Mouse (Mus musculus) lung, embryonic 14.5 days (tissue): ENCODE measurements at regions not wholly inside any gene's neighbourhood (a gene's known extent, or its start where the extent isn't known, plus 50 kb on each side); places are given as distances from the start of the nearest gene placed in this dataset.
A peak's percentile ranks its signal among the peaks of the same experiment; 100 is the strongest.

Source experiments
- ATAC-seq: fragments of 200-750 bp; cut with Nextera tagmentation; 2 replicates; pipeline ENCODE4 v1.8.0; 2017; ENCODE audit warnings: mild to moderate bottlenecking, moderate TSS enrichment, moderate library complexity; ENCODE audit not compliant: insufficient read depth
- DNase-seq: peaks from one replicate; pipeline ENCODE4 v3.0.0-alpha.2; 2015
- H3K27ac ChIP-seq: fragments of 300-500 bp; sonication (generic); 2 replicates; pipeline ENCODE4 v1.5.1; 2014; ENCODE audit warnings: low read depth, mild to moderate bottlenecking, moderate library complexity
- H3K27me3 ChIP-seq: fragments of 300-500 bp; sonication (generic); 2 replicates; pipeline ENCODE4 v1.6.1; 2014; ENCODE audit warnings: low read length, control low read depth; ENCODE audit not compliant: insufficient read depth
- H3K36me3 ChIP-seq: fragments of 300-500 bp; sonication (generic); 2 replicates; pipeline ENCODE4 v1.6.1; 2014; ENCODE audit warnings: control low read depth; ENCODE audit not compliant: insufficient read depth
- H3K4me1 ChIP-seq: fragments of 300-500 bp; sonication (generic); 2 replicates; pipeline ENCODE4 v1.6.1; 2014; ENCODE audit warnings: antibody characterized with exemption, control low read depth; ENCODE audit not compliant: insufficient read depth
- H3K4me2 ChIP-seq: fragments of 300-500 bp; sonication (generic); 2 replicates; pipeline ENCODE4 v1.6.1; 2014; ENCODE audit warnings: mild to moderate bottlenecking
- H3K4me3 ChIP-seq: fragments of 300-500 bp; sonication (generic); 2 replicates; pipeline ENCODE4 v1.5.1; 2014; ENCODE audit warnings: low read depth, low read length
- H3K9ac ChIP-seq: fragments of 300-500 bp; sonication (generic); 2 replicates; pipeline ENCODE4 v1.6.1; 2014
- H3K9me3 ChIP-seq: fragments of 300-500 bp; sonication (generic); 2 replicates; pipeline ENCODE4 v1.6.1; 2016; ENCODE audit warnings: low read depth, low read length, control low read depth
- CTCF ChIP-seq: IDR thresholded peaks from 2 replicates; pipeline ENCODE4 v1.5.1; 2016; ENCODE audit warnings: antibody characterized with exemption, low read depth
- WGBS: fragments of 180-500 bp; shearing (Covaris S2); extraction: QIAGEN DNeasy Blood & Tissue Kit; methylation state at CpG from one replicate; pipeline ENCODE4 v1.1.7; 2014; 5-methylcytosine and 5-hydroxymethylcytosine counted together

DNA sequence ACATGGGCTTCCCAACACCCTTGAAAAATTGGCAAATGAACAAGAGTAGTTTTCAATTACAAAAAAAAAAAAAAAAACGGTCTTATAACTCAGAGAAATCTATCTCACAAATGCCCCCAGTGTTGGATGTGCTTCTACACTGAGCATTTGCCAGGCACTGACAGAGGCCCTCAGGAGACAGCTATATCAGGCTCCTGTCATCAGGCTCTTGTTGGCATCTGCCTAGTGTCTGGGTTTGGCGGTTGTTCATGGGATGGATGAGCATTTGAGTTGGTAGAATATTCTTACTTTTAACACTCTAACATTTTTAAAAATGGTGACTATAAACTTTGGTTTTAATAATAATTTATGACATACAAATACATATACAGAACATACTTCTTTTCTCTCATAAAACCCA, 1555.4 kb upstream of the Map3k7 start:
- TF ChIP-seq CTCF = no peak
- ATAC-seq = no peak
- H3K4me3 ChIP-seq = no peak overlapping the region
- H3K4me1 ChIP-seq = no peaks in the 10 kb centered on the region
- no peak overlapping the region for H3K9ac ChIP-seq
- H3K27me3 ChIP-seq = no peaks in the 10 kb centered on the region
- no peaks in the 10 kb centered on the region for H3K36me3 ChIP-seq
- no peaks in the 10 kb centered on the region for H3K9me3 ChIP-seq
- H3K4me2 ChIP-seq = no peak overlapping the region
- no peak for DNase-seq
- 75% methylated on average over 2 of the region's 2 CpGs for whole genome bisulfite sequencing
- H3K27ac ChIP-seq = no peak overlapping the region

GRCm38 (mm10) chr4:30447644-30448043, 1516.3 kb upstream of the Map3k7 start:
- DNase-seq (no peak), ATAC-seq (no peak)
- H3K4me1 ChIP-seq = no peaks in the 10 kb centered on the region
- H3K27ac ChIP-seq = no peak overlapping the region
- WGBS = 44% methylated on average over 6 of the region's 6 CpGs
- H3K36me3 ChIP-seq = no peaks in the 10 kb centered on the region
- no peak for TF ChIP-seq CTCF
- H3K9ac ChIP-seq = no peak overlapping the region
- H3K4me3 ChIP-seq = no peak overlapping the region
- H3K4me2 ChIP-seq = no peak overlapping the region
- H3K27me3 ChIP-seq = no peaks in the 10 kb centered on the region
- H3K9me3 ChIP-seq = no peaks in the 10 kb centered on the region

- WGBS = 20% methylated on average over 1 of the region's 1 CpGs
- Histone ChIP-seq H3K36me3 (no peaks in the 10 kb centered on the region), H3K4me3 (no peak overlapping the region), H3K27me3 (no peaks in the 10 kb centered on the region), H3K4me2 (no peak overlapping the region), H3K4me1 (no peaks in the 10 kb centered on the region), H3K9me3 (no peaks in the 10 kb centered on the region), H3K27ac (no peak overlapping the region), H3K9ac (no peak overlapping the region)
- ATAC-seq (peak; percentile 76; the same call in 1 of the 2 replicates), DNase-seq (peak; percentile 85)
- TF ChIP-seq CTCF = no peak
These were observed 1513.5 kb upstream of the Map3k7 start for GRCm38 (mm10) chr4:30450395-30450794.

GRCm38 (mm10) chr4:30467336-30467933, 1496.5 kb upstream of the Map3k7 start:
- no peaks in the 10 kb centered on the region for H3K27me3 ChIP-seq
- H3K9me3 ChIP-seq = no peaks in the 10 kb centered on the region
- H3K36me3 ChIP-seq = no peaks in the 10 kb centered on the region
- no peak overlapping the region for H3K9ac ChIP-seq
- H3K4me2 ChIP-seq = no peak overlapping the region
- no peak overlapping the region for H3K4me3 ChIP-seq
- H3K4me1 ChIP-seq = no peaks in the 10 kb centered on the region
- no peak overlapping the region for H3K27ac ChIP-seq
- no peak for TF ChIP-seq CTCF
- 71% methylated on average over 4 of the region's 4 CpGs for WGBS
- DNase-seq (no peak), ATAC-seq (no peak)

DNA sequence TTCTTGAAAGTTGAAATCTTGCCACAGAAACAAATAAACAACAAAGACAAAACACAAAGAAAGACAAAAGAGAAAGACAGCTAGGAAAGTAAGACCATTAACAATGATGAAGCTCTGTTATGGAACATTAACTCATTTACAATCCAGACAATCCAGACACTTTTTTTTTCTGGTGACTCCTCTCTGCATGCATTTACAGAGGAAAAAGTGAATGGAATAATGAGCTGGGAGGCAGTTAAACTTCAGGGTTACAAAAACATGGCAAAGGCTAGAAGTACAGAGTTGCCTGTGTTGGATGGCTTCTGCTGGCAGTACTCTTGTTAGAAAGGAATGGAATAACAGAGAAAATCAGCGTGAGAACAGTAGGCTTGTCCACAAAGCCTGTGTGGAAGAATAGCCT, 1487.3 kb upstream of the Map3k7 start:
- no peaks in the 10 kb centered on the region for H3K27me3 ChIP-seq
- H3K9me3 ChIP-seq = no peaks in the 10 kb centered on the region
- no peak overlapping the region for H3K4me3 ChIP-seq
- no peak overlapping the region for H3K9ac ChIP-seq
- H3K36me3 ChIP-seq = no peaks in the 10 kb centered on the region
- H3K27ac ChIP-seq = no peak overlapping the region
- H3K4me1 ChIP-seq = no peaks in the 10 kb centered on the region
- TF ChIP-seq CTCF = no peak
- H3K4me2 ChIP-seq = no peak overlapping the region
- WGBS = 66% methylated on average over 1 of the region's 1 CpGs
- ATAC-seq = no peak
- no peak for DNase-seq

DNA sequence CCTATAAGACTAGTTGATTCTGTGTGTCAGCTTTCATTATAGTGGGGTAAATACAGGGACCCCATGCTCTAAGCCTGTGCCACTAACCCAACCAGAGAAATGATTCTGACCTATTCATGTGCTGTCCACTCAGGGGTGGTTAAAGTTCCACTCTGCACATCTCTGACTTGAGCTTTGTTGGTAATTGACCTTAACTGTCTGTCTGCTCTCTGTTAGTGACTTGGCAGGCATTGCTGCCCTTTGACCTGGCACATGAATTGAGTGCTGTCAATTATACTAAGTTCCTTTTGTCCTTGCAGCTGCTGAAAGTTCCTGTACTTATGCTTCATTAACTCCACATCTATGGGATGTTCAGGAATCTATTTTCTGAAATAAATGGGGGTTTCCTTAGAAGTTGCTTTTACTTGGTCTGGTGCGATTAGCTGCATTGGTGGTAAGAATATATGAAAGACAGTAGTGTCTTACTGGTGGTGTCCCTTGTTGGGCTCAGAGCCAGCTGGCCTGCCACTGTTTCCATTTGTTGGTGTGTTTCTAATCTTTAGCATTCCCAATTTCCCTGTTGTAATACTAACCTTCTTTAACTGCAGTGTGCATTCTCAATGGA, 1463.7 kb upstream of the Map3k7 start:
- no peaks in the 10 kb centered on the region for H3K36me3 ChIP-seq
- no peak overlapping the region for H3K4me2 ChIP-seq
- no peaks in the 10 kb centered on the region for H3K9me3 ChIP-seq
- no peaks in the 10 kb centered on the region for H3K4me1 ChIP-seq
- no peaks in the 10 kb centered on the region for H3K27me3 ChIP-seq
- no peak overlapping the region for H3K27ac ChIP-seq
- H3K4me3 ChIP-seq = no peak overlapping the region
- WGBS = 84% methylated on average over 1 of the region's 1 CpGs
- ATAC-seq (no peak), DNase-seq (peak; percentile 5)
- no peak for TF ChIP-seq CTCF
- no peak overlapping the region for H3K9ac ChIP-seq
